Mouse (Mus musculus) CH12.LX (cell line): Measurements from ENCODE around the gene Gucy1b1.

ENCODE experiments used
- RAD21 ChIP-seq: IDR thresholded peaks from 2 replicates; pipeline ENCODE4 v1.6.1; 2011; ENCODE audit warnings: low read depth, mild to moderate bottlenecking, low read length, improper control_type of control experiment, moderate library complexity
- RCOR1 ChIP-seq: conservative IDR thresholded peaks from 2 replicates; pipeline ENCODE4 v1.6.1; 2012; ENCODE audit warnings: low read depth, mild to moderate bottlenecking, inconsistent platforms, low read length, improper control_type of control experiment

DNA sequence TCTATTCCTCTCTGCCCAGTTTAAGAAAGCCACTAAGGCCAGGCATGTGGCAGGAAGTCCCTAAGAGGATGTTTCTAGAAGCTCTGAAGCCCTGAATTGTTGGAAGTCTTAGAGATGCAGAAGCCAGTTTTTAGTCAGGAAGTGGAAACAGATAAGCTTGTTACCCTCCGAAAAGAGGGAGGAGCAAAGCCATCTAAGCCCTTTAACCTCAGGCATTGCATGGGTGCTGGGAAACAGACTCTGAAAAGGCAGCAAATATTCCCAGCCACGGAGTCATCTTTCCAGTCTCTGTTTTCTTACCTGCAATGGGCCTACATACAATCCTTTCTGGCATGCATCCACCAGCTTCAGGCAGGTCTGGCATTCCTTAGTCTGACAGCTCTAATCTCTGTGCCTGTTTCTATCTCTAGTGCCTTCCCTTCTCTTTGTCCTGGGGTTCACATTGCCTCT is 84.8 kb downstream of the Gucy1b1 start:
- TF ChIP-seq RCOR1 (no peak), RAD21 (no peak)
